Mouse (Mus musculus) right cerebral cortex, postnatal 36 days (tissue): ENCODE results near the gene Clic6.

Source experiments
- DNase-seq, 2 experiments: peaks; one replicate each; pipeline ENCODE4 v3.0.0; 2022; ENCODE audit warnings: low spot score in 2 of 2, mixed read lengths in 1 of 2

The Clic6 gene

DNA sequence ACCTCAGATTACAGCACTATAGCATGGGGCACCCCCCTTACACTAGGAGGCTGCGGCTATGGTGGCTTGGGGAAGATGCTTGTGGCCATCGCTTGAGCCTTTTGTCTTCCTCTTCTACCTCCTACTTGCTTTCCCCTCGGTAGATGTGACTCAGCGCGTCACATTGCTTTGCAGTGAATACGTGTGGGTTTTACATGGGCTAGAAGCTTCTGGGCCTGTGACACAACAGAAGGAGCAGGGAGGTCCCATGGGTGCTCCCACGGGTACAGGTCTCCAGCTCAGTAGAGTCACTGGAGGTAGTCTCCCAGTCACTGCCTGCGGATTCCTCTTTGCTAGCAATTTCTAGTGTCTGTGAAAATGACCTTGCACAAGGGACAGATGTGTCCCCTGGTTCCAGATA is 39.1 kb downstream of the Clic6 start:
- DNase-seq, result peak in 1 of 2 experiments; percentile 24

DNA sequence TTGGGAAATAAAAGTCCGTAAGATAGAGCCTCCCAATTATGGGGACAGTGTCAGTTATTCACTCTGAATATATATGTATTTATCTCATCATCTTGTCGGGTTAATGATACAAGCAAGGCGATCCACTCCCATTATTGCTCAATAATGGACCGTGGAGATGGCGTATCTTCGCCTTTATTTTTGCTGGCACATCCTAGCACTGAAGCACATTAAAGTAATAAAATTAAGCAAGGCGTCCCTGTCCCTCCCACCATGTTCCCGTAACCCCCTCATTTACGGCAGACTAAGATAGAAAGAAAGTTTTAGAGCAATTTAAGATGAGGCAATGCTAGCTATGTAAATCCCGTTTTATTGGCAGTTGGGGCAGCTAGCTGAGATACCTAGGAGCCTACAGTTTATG is 40.4 kb downstream of the Clic6 start:
- DNase-seq, result no peak

DNA sequence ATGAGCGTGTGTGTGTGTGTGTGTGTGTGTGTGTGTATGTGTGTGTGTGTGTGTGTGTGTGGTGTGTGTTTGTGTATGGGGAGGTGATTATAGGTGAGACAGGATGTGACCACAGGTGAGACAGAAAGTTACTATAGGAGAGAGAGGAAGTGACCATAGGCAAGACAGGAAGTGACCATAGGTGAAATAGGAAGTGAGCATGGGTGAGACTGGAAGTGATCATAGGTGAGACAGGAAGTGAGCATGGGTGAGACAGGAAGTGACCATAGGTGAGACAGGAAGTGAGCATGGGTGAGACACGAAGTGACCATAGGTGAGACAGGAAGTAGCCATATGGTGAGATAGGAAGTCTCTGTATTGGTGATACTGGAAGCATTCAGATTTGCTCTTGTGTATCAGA is 49.7 kb downstream of the Clic6 start:
- DNase-seq, result no peak

DNA sequence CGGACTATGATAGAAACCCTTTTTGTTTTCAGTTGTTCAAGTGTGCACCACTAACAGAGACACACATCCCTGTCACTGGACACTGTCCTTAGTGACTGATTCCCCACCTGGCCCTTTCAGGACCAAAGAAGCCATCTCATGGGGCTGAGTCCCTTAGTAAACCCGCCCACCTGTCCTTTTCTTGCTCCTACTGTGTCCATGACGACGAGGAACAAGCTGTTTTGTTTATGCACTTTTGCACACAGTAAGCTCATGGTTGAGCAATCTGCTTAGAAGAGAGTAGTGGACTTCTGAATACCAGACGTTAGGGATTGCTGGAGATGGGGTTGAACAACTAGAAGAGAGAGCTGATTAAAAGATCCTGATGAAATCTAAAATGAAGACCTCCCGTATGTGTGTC is 52.8 kb downstream of the Clic6 start:
- DNase-seq, result no peak

DNA sequence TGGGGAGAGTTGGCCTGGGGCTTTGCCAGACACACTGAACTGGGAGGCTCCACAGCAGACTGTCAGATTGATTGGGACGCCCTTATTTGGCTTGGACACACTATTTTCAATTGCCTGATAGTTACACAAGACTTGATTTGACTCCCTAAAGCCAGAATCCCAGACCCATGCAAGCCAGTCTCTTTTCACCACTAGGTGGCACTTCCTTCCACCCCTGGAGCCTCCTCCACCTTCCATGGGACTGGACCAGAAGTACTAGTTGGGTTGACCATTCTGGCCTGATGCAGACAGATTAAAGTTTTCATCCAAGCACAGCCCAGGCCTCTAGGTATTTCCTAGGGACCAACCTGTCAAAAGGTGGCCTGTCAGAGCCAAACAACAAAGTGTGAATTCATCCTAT is 58.7 kb downstream of the Clic6 start:
- no peak for DNase-seq

DNA sequence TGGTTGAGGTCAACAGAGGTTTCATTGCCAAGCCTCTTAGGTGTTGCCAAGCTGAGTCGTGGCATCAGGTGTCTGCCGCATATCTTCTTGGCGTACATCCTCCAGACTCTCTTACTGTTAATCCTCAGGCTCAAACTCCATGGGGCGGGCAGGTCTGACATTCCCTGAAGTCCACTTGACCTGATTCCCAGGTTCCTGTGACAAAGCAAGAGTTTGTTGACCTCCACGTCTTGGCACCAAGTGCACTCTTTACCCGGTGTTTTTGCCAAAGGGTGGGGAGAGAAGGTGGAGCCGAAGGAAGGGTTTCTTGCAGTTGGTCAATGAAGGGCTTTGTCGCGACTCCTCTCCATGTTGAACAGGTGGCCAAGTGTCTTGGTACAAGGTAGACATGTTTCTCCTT is 63.1 kb downstream of the Clic6 start:
- no peak for DNase-seq

DNA sequence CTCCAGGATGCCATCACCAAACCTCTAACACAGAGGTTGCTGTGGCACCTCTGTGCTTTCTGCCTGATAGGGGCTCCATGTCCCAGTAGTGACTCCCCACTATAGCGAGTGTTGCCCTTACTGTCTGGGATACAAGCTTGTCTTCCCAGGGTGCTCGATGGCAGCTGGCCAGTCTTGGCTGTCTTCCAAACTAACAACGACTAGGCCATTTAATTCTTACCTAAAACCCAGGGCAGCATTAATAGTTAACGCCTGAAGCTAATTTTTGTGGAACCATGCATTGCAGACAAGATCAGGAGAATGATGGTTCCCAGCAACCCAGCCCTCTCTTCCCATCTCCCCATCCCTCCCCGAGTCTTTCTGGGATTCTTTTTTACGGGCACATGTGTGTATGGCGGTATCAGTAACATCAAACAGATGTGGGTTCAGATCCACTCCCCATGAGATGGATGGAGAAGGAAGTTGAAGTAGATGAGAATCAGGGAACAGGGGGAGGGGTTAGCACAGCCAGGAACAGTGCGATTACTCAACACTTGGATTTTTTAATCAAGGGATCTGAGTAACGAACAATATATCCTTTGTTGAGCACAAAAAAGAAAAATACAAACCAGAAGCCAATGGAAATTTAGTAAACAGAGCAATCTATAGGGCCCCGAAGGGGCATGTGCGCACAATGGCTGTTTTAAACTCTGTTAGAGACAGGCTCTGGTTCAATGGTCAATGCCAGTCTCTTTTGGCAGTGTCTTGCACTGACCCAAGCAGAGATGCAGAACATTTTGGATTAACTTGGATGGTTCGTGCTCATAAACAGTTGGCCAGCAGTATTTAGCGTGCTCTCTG is 66.0 kb downstream of the Clic6 start:
- DNase-seq, result no peak

DNA sequence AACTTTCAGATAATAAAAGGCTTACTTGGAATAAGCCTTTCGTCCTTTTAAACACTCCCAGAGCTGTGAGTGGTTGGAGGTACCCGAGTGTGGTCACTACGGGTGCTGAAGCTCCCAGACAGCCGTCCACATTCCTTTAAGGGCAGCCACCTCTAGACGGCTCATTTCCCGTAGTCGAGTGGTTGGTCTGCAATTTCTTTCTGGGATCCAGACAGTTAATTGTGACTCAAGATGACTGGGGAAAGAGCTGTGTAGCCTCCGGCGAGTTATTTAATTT is 66.5 kb downstream of the Clic6 start:
- no peak for DNase-seq

DNA sequence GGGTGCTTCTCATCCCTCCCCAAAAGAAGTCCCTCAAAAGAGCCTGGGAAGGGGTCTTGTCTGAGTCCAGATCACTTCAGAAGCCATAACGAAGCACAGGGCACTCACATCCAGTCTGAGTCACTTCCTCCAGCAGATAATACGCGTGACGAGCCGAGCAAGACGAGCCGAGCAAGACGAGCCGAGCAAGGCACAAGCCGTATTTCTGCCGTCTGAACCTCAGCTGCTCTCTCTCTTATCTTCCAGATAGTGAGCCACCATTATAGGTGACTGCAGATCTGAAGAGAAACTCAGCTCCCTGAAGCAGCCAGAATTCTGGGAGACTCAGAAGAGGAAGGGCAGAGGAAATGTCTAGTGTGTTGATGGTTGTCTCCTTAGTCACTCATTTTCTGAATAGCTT is 67.3 kb downstream of the Clic6 start:
- no peak for DNase-seq

DNA sequence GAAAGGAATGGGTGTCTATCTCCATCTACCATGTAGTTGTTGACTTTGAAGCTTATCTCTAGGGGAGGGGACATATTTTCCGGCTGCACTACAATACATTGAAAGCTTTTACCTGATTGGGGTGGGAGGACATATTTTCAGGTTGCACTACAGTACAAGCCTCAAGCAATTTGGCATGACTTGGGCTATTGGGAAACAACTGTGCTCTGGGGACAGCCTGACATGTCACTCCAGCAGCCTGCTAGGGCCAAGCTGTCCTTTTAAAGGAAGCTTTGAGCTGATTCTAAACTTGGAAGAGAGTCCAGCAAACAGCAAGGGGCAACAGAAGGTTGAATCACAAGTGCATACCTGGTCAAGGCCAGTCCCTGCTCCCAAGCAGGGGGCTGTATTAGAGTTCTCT is 69.5 kb downstream of the Clic6 start:
- no peak for DNase-seq

DNA sequence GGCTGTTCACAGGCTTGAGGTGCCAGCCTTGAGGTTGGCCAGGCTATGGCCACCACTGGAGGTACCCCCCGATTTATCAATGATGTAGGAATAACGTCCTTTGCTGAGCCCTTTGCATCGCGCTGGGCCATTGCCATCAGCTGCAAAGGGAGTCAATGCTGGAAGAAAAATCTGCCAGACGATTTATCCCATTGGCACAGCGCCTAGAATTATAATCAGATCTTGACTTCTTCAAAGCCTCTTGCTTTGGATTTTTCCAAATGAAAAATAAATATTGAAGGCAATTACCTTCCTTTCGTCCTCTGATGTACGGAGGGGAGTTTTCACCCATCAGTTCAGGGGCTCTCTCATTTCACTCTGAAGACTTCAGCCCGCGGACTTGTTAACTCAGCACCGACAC is 79.8 kb downstream of the Clic6 start:
- DNase-seq, result no peak

DNA sequence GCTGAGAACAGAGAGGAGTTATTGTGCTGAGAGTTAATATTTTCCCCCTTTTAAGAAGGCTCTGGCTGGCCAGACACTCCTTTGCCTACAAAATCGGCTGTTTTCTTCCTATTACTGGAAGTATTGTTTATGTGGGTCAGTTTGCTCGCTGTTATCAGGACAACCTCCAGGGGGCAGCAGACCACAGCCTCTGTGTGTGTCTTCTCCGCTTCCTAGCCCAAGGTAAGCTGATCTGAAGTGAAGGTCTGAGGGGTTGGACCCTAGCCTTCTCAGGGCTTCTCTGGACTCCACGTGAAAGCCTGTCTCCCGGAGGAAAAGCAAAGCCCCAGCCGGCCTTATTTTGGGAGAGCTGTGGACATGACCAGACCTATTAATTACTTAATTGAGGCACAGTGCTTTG is 80.2 kb downstream of the Clic6 start:
- peak; percentile 64 to 74 for DNase-seq

DNA sequence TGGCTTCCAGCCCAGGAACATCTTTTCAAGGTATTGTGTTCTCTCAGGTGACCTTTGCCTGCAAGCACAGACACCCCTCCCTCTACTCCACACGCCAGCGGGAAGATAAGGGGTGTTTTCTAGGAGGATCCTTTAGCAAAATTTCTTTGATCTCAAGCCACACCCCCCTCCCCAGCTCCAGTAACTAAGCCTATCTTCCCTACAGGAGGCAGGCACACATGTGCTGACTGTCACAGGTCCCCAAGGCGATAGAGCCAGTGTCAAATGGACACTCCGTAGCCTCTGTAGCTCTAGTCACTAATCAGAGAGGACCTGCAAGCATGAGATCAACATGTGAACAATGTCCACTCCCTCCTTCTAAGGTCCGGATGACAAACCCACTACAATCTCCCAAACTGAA is 80.6 kb downstream of the Clic6 start:
- no peak for DNase-seq

DNA sequence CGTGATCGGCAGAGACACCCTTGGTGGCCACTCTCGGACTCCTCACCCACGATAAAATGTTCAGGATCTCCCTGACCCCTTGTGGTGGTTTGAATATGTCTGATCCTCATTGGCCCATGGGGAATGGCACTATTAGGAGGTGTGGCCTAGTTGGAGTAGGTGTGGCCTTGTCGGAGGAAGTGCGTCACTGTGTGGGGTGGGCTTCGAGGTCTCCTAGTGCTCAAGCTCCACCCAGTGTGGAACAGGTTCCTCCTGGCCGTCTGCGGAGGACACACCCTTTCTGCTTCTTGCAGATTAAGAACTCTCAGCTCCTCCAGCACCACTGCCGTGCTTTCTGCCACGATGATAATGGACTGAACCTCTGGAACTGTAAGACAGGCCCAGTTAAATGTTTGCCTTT is 85.7 kb downstream of the Clic6 start:
- DNase-seq, result no peak

DNA sequence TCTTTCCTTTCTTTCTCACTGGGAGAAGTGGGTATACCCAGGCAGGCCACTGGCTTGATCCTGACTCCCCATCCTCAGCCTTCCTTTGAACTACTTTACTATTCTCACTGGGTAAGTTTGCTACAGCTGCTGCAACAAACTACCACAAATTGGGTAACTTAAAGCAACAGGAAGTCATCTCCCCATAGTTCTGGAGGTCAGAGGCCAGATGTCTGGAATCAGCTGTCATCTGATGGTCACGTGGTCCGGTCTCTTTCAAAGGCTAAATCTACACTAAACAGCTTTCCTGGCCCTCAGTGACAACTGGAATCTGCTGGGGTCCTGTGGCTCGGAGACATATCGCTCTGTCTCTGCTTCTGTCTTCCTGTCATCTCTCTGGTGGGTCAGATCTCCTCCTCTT is 87.7 kb downstream of the Clic6 start:
- DNase-seq, result no peak

DNA sequence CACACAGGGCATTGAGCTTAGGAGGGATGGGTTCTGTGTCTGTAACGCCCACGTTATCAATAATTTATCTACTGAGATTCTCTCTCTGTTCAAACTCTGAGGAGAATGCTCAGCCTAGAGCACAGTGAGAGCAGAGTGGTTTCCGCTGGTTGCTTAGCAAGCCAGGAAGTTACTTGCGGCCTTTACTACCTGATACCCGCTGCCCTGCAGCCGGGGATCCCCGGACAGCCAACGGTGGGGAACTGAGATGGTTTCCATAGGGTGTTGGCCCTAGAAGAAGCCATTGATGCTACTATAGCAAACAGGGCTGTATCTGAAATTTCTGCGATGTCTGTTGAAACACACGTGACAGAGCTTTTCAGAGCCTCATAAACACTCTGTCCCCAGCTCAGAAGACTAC is 90.3 kb downstream of the Clic6 start:
- DNase-seq, result no peak

DNA sequence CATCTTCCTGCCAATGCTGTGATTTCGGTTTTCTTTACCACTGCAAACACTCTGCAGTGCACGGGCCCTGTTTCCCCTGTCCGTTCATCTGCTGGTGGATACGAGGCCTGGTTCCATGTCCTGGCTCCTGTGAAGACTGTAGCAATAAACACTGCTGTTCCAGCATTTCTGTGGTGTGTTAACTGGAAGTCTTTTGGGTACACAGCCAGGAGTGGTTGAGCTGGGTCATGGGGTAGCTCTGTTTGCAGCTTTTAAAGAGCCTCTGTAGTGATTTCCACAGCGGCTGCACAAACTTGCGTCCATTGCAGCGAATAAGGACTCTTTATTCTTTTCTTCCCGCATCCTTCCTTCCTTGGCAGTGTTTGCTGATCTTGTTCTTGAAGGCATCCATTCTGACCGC is 91.8 kb downstream of the Clic6 start:
- DNase-seq, result no peak

DNA sequence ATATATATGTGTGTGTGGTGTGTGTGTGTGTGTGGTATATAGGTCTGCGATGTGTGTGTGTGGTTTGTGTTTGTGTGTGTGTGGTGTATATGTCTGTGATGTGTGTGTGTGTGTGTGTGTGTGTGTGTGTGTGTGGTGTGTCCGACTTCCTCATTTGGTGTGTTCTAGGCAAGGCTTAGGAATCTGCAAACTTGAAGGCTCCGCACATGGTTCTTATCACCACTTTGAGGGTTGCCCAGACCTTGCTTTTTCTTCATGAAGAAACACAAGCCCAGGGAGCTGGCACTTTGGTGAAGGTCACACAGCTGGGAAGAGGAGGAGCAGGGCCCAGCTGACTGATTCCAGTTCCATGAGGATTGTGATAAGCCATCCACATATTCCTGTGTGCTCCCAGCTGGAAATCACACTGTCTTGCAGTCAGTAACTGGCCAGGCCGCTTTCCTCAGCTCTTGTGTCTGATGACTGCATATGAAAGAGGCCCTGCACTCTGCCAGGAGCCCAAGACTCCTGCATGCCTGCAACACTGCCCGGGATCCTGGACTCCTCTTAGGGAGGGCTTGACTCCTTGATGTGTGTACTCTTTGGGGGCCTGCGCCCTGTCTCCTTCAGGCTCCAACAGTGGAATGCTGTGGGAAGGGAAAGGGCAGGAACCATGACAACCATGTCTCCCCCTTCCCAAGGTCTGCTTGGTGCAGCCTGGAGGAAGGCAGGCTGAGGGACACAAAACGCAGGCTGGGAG is 93.5 kb downstream of the Clic6 start:
- no peak for DNase-seq

DNA sequence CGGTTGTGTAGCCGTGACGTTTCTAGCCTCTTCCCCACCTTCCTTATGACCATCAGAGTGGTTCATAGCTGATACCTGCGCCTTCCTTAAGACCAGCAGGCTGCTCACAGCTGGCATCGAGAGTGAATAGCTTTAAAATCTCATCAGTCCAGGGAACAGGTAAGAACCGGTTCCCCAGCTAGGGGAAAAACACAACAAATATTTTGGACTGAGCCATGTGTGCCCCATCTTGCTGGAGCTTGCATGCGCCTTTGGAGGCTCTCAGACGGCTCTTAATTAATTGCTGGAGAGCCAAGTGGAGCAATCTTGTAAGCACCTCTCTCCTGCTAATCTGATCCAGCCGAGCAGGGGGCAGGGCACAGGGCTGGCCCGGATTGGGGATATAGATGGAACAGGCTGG is 95.4 kb downstream of the Clic6 start:
- DNase-seq, result no peak

DNA sequence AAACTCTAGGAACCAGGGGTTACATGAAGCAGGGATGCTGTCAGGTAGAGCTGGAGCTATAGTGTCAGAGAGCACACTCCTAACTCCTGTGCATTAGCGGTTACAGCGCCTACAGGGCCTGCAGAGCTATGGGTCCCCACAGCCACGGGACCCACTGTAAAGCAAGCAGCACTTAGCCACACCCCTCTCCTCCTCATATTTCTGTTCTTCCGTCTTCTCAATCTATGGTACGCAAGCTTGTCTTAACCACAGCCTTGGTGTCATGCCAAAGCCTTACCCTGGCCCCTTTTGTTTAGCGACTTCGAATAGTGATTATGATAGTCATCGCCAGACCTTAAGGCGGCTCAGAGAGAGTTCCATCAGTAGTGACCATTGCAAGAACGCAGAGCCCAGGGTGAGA is 96.2 kb downstream of the Clic6 start:
- DNase-seq, result no peak

DNA sequence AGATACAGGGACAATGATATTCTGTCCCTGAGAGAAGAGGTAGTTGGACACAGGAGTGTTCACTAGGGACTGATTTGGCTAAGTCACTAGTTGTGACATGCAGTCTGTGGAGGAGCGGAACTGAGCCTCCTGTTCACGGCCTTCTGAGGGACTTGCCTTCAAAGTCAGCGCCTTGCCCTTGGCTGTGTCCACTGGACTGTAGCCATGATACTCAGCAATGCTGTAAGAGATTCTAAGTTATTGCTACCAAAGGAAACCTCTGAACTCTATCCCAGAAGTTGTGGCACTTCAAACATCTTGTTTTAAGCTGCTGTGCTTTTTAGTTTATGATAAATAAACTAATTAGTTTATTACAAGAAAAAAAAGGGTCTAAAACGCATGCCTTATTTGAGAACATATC is 102.3 kb downstream of the Clic6 start:
- DNase-seq, result no peak
